Mouse (Mus musculus) common myeloid progenitor, adult 5-6 weeks (primary cell): ENCODE data around the gene Sdc4. TPM values are rescaled to one million over a fixed set of nuclear protein-coding genes. Genes with fewer than 3 reads are reported as not detected.

Experiments used
- ATAC-seq: replicated peaks from 2 replicates; pipeline ENCODE4 v1.8.0; 2016; ENCODE audit warnings: low read depth, mild to moderate bottlenecking, moderate TSS enrichment, inconsistent platforms; ENCODE audit not compliant: poor library complexity, severe bottlenecking
- total RNA-seq: library from RNA; stranded (forward); fragments of 200-1000, 187-1606 nt; gene quantifications from 2 replicates; pipeline ENCODE4 v1.2.3, GENCODE M21; 2017

Sdc4 gene
- 0.05 TPM in 1 of 2 replicates, not detected in the other for total RNA-seq

DNA sequence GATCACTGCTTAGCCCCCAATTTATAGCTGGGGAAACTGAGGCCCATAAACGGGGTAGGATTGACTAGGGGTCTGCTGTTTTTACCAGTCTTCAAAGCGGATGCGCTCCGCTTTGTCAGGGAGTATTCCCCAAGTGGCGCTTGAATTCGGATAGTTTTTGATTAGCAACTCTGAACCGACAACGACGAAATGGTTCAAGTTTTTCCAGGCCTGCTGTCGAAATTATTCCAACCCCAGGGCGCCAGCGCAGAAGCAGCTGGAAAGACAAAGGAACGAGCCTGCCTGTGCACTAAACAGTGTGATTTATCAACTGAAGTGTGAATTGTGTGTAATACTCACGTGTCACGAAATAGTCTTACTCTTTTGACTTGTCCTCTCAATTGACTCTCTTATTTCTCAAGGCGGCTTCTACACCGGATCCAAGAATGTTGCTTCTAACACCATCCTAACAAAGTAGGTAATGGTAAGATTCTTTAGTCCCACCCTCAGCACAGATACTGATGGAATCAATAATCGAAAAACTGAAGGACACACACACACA, at the start of gene Sdc4:
Gene Sdc4, minus strand, starts transcription at position 428 of the 541 bp plus-strand sequence.
- no peak for ATAC-seq

DNA sequence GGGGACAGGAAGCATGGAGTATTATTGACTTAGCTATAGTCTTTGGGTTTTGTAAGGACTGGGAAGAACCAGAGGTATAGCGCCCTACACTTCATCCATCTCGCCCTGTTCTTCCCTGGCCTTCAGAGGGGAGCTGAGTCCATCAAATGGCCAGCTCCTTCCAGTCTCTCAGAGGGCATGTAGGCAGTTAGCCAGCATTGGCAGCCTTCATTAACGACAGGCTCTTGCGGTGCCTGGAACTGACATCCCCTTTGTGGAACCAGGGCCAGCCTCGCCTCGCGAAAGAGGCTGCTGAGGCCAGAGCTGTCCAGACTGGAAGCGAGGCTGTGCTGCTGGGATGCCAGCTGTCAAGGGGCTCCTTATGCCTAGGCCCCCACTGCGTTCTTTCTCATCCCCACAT, 44.1 kb upstream of the Sdc4 start:
- no peak for ATAC-seq

DNA sequence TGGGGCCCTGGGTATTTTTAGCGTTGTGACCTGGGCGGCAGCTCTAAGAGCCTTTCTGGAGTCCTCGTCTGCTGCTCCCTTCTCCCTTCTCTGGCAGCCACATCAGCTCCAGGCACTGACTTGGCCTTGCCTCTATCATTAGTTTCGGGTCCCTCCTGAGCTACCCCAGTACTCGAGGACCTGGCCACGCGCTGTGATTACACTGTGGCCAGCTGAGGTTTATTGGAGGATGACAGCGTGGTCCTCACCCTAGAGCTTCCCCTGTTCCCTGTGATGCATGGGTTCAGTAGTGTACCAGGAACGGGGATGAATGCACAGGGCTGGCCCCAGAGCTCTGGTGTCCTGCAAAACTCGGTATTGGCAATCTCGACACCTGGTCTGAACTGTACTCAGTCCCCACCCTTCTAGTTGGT, 43.4 kb upstream of the Sdc4 start:
- ATAC-seq: no peak

DNA sequence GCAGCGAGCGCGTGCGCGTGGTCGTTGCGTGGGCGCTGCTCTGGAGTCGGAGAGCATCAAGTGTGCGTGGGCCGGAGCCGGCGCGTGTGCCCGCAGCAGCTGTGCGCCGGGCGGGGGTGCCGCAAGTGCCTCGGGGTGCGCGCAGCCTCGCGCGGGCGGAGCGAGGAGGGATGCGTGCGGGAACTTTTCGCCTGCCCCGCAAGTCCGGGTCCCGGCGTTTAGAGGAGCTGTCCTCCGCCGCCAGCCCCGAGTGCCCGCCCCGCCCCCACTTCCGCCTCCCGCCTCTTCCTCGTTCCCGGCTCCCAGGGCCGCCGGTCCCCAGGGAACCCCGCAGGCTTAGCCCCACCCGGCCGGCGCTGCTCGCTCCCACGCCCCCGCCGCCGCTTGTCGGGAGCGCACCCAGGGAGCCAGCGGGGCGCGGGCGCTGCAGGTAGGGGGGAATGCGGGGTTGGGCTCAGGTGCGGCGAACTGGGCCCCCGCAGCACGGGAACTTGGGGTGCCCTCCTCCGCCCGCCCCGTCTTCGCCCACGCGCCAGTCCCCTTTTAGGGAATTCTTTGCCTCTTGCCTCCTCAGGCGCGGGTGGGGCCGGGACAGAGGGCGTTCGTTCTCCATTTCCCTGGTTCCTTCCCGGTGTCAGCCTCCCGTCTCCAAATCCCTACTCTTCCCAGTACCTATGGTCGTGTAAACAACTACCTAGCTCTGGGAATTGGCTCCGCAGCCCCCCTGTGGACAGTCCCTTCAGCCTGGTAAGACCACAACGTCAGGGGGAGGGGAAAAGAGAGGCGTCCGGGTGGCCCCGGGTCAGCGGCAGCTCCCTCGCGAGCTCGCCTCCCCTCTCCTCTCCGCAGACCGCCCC, 42.8 kb upstream of the Sdc4 start:
- ATAC-seq: peak; percentile 33

DNA sequence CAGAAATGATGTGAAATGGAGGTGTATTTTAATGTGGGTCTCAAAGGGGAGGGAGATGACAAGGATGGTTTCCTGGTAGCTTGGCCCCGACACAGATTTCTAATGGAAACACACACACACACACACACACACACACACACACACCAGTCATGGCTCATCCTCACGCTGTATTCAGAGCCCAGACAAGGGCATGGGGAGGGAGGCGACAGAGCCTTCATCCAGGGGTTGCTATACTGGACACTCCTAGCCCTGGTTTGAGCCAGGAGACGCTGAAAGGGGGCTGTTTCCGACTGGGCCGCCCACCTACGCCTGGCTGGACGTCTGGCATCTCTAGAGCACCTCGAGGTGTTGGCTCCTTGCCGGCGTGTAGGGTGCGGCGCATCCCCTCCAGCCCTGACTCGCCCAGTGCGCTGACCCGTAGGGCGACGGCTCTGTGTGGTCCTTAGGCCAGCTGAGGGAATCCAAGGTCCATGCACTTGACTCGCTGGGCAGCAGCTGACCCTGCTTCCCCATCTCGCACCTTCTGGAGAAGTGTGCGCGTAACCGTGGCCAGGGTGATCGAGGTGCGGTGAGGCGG, 42.1 kb upstream of the Sdc4 start, which contains the start of gene Dbndd2:
Gene Dbndd2, plus strand, starts transcription at position 426 of the 577 bp plus-strand sequence.
- ATAC-seq: 0 out of 2 replicates have a peak, but pooled peaks have one; percentile 30

DNA sequence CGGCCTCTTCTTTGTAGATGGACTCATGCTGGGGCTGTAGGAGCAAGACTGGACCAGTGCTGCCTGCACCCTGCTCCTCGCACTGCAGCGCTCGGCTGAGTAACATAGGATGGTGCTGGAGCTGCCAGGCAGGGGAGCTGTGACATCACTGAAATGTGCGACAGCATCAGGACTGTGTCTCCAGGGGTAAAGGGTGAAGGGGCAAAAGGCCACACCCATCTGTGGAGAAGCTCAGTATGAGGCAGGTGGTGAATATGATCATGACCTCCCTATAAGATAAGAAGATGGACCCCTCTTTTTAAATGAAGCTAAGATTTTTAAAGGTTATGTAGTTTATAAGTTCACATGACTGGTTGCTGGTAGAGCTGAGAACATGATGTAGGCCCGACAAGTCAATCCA, 29.9 kb upstream of the Sdc4 start, which contains the start of gene Trp53tg5:
Gene Trp53tg5, minus strand, starts transcription at position 101 of the 400 bp plus-strand sequence.
- ATAC-seq: no peak

DNA sequence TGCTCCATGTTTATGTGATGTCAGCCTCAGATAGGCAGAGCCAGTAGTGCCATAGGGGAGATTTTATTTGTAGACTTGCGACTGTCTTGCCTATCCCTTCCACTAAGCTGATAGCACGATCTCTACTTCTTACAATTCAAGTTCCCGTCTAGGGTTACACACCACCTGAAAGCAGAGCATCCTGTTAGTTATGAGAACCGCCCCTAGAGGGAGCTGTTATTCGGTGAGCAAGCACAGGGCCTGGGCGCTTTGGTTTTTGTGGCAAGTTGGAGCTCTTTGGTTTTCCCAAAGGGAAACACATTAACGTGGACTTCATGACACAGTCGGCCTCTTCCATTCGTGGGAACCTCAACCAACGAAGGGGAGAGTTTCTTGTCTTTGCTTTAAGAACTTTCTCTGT, 26.6 kb upstream of the Sdc4 start:
- peak; percentile 83 for ATAC-seq

DNA sequence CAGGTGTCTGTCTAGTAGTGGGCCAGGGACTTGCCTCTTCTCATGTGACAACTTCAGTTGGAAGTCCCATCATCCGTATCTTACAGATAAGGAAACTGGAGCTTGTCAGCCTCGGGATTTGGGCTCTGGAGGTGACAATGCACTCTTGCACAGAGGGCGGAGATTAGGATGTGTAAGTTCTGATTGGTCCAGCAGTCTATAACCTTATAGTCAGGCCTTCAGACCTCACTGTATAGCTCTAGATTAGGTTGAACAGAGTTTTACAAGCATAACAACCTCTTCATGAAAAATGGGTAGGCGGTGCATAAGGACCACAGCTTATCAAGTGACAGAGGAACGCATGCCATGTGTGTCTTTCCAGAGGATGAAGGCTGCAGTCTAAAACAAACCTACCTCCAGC, 23.1 kb upstream of the Sdc4 start:
- no peak; the same call in 1 of the 2 replicates for ATAC-seq

DNA sequence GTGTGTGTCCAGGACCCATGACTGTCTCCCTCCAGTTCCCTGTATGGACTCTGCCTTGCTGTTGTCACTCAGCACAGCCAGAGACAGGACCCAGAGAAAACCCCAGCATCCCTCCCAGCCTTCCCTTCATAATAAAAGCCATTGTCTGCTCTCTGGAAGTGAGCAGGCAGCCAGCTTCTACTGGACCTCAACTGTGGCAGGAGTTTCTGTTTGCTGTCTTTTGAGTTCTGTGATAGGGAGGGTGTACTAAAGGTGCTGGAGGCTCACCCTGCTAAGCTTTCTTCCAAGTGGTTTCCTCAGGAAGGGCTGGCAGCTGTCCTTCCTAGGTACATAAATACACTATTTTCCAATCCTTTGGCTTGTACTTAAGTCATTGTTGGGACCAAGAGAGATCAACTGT, 21.5 kb upstream of the Sdc4 start:
- no peak for ATAC-seq

DNA sequence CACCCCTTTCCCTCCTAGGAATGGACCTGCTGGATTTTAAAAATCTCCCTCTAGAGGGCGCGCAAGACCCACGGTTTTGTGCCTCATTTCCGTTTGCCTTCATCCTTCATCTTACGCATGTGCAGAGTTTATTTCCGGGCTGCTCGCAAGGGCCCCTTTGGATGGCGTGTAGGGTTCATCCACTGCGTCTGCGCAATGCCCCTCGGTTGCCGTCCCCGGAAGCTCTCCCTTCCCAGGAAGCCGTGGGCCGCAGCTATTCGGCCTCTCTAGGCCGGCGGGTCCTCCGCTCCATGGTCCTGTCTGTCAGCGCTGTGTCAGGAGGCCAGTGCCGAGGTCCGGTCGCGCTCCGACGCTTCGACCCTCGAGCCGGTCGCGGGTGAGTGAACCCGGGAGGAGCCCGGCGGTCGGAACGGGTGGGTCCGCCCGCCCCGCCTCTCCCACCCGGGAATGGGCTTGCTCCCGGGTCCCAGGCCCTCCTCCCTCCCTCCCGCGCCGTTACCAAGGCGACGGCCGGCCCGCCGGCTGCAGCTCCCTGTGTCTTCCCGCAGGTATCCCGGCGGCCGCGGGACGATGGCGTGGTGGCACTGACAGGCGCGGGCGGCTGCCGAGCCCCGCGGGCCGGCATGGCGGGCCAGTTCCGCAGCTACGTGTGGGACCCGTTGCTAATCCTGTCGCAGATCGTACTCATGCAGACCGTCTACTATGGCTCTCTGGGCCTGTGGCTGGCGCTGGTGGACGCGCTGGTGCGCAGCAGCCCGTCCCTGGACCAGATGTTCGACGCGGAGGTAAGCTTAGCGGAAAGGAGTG, 17.3 kb upstream of the Sdc4 start, which contains the start of gene Gm20458:
Gene Gm20458, plus strand, starts transcription at position 223 of the 807 bp plus-strand sequence.
- ATAC-seq: peak; percentile 93

DNA sequence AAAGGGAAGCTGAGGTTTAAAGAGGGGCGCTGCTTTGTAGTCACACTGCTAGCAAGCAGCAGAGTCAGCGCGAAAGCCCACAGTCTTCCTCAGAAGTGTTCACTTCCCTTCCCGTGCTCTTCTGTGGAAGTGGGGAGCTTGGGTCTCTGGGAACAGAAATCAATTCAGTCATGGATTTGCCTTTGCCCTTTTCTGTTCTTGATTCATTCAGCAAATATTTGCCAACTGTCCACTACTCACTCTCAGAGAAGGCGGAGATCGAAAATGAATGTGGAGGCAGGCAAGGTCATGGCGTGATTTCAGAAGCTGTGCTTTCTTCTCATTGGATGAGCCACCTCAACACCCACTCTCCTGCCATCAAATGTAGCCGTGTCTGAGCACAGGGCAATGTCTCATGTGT, 14.8 kb upstream of the Sdc4 start:
- ATAC-seq: no peak; the same call in 1 of the 2 replicates

DNA sequence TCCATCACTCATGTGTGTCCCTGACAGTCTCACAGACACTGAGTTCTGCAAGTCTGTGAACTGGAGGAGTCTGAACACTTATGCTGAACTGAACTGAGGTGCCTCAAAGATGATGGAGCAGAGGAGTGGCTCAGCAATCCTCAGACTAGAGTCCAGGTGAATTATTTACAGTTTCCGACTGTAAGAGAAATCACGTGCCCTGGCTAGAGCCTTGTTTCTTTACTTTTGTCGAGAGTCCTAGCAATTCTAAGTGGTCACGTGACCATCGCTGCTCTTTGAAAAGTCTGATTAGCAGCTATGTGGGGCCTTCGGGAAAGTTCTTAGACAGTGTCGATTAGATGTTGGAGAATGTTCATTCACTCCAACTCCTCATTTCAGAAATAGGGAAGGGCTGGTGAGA, 14.3 kb upstream of the Sdc4 start:
- no peak for ATAC-seq

DNA sequence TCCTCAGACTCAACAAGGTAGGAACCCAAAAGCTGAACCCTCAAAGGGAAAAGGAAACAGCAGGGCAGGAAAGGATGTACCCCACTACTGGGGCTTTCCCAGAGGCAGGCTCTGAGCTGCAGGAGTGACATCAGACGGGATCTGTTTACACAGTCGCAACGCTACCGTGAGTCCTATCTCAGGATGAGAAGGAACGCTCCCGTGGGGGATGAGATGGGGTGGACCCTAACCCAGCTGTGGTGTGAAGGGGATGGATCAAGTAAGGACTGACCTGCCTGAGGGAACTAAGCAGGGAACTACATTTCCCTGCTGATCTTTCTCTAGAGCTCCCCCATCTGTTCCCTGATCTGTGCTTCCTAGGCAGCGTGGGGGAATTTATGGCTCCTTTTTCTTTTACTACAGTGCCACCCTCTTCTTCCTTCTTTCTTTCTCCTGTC, 13.2 kb upstream of the Sdc4 start, which contains the start of gene Sys1:
Gene Sys1, plus strand, starts transcription at position 101 of the 437 bp plus-strand sequence.
- no peak for ATAC-seq

DNA sequence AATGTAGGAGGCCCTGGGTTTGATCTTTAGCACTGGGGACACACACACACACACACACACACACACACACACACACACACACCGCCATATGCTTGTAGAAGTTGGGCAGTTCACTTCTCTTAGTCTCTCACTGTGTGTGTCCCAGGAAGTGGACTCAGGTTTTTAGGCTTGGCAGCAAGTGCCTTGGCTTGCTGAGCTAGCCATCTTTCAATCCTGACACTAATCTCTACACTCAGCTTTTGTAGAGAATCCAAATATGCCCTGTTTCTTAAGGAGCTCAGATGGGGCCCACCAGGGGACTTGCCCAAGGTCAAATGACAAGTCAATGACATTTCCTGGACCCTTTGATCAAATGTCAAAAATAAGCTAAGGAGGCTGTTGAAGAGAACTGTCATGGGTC, 12.7 kb upstream of the Sdc4 start:
- ATAC-seq: no peak

DNA sequence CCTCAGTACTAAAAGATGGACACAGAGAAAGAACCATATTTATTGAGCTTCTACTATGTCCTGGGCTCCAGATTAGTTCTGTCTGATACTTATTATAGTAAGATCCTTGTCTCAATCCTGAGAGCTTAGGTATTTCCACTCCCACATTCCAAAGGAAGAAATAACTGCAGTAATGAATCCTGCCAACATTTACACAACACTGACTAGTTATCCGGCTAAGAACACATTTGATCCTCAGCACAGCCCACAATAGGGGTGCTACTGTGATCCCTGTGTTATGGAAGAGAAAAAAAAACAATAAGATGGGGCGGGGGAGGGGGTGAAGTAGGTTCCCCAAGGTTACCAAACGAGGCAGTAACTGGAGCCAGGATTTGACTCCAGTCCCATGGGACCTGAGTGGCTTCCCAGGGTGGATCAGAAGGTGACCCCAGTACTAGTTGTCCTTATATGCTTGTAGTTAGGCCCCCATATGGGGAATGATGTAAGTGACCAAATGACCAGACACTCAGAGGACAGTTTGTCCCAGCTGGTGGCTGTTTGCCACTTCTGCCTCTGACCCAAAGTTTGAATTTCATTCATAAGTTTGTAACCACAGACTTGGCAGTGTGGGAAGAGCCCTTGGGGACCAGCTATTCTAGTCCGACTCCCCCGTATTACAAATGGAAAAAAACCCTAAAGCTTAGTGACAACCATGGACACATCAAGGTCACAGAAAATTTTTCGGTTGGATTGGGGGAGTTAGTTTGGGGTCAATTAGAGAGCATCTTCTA, 11.9 kb upstream of the Sdc4 start:
- no peak for ATAC-seq

DNA sequence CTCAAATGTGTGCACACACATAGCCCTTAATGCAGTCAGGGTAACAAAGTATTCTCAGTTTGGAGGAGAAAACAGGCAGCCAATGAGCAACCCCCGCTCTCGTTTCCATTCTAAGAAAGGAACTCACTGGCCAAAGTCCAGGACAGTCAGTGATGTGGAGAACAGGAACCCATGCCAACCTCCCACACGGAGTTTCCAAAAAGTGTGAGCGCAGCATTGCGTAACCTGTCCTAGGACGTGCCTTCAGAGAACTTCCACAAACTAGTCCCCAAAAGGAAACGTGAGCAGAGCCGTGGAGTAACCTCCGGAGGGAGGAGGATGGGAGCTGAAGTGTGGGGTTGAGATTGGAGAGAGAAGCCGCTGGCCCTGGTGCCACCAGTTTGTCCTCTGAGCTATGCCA, 11.2 kb upstream of the Sdc4 start:
- peak; percentile 53 for ATAC-seq

DNA sequence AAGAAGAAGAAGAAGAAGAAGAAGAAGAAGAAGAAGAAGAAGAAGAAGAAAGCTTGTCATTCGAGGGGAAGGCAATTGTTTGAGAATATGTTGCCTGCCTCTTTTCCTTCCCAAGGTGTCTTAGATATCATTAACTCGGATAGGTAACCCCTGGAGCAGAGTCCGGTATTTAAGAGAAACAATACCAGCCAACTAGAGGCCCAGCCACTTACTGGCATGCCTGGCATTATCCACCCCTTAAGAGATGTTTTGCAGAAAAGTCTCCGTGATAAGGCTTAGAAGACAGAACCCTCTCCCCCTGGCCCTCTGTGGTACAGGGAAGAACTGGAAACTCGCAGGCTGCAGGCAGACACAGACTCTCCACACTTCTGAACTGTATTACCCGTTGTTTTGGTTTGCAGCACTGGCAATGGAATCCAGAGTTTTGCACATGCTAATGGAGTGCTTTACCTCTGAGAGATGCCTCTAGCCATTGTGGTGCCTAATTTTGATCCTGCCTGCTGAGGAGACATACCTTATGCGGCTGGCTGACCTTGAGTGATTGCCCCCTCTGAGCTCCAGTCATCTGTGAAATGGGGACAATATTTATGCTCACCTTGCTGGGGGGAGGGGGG, 10.3 kb upstream of the Sdc4 start:
- ATAC-seq: no peak

DNA sequence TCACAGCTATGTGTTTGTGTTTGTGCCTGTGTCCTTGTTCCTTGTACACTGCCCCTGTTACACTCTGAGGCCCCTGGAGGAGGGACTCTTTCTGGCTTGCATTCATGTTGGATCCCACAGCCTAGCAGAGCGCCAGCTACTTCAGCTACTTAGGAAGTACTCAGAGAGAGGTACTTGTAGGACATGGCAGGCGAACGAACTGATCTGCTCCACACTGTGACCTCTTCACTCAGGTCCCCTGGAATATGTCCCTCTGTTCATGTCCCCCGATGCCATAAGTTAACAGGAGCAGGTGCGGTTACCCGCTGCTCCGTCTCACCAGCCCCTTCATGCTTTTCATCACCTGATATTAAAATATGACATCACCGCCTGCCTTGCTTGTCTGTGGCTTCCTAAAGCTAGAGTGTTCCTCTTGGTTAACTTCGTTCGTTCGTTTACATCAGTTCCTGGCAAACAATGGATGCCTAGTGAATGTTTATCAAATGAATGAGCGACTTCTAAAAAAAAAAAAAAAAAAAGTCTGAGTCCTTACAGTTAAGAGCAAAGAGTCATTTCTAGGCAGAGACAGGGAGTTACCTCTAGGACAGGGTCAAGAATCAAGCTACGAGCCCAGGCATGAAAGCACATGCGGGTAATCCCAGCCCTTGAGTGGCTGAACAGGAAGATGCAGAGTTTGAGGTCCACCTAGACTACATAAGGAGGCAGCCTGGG, 9.5 kb upstream of the Sdc4 start:
- ATAC-seq: no peak
